Mouse (Mus musculus) MEL (cell line): ENCODE measurements around the gene Ggta1.

Experiments used
- BHLHE40 ChIP-seq: IDR thresholded peaks from 2 replicates; pipeline ENCODE4 v1.6.1; 2012; ENCODE audit warnings: low read depth, mild to moderate bottlenecking, inconsistent platforms, low read length, improper control_type of control experiment, borderline replicate concordance
- CHD1 ChIP-seq: IDR thresholded peaks from 2 replicates; pipeline ENCODE4 v1.6.1; 2012; ENCODE audit warnings: low read depth, mild to moderate bottlenecking, inconsistent platforms, low read length, improper control_type of control experiment
- CHD2 ChIP-seq: IDR thresholded peaks from 2 replicates; pipeline ENCODE4 v1.6.1; 2011; ENCODE audit warnings: low read length, improper control_type of control experiment
- CTCF ChIP-seq, 3 experiments: IDR thresholded peaks in 2 of 3; conservative IDR thresholded peaks in 1 of 3; 2 replicates each; pipeline ENCODE4 v1.5.1; 2011 to 2012; ENCODE audit warnings: low read length in 3 of 3, low read depth in 2 of 3, mild to moderate bottlenecking in 2 of 3, improper control_type of control experiment in 1 of 3, inconsistent platforms in 1 of 3, mixed read lengths in 1 of 3, moderate library complexity in 1 of 3; ENCODE audit not compliant: control insufficient read depth in 1 of 3, insufficient read depth in 1 of 3, poor library complexity in 1 of 3, severe bottlenecking in 1 of 3
- E2F4 ChIP-seq: IDR thresholded peaks from 2 replicates; pipeline ENCODE4 v1.6.1; 2011; ENCODE audit warnings: low read depth, low read length, improper control_type of control experiment, borderline replicate concordance
- HCFC1 ChIP-seq: IDR thresholded peaks from 2 replicates; pipeline ENCODE4 v1.6.1; 2012; ENCODE audit warnings: low read depth, mild to moderate bottlenecking, inconsistent platforms, low read length, improper control_type of control experiment, moderate library complexity
- POLR2A ChIP-seq, 2 experiments: IDR thresholded peaks; 2 replicates each; pipeline ENCODE4 v1.6.1; 2011 to 2012; ENCODE audit warnings: low read length in 2 of 2, mild to moderate bottlenecking in 2 of 2, control low read depth in 1 of 2, improper control_type of control experiment in 1 of 2, low read depth in 1 of 2, moderate library complexity in 1 of 2; ENCODE audit not compliant: control insufficient read depth in 1 of 2, insufficient read depth in 1 of 2, poor library complexity in 1 of 2
- POLR2AphosphoS2 ChIP-seq: IDR thresholded peaks from 2 replicates; pipeline ENCODE4 v1.6.1; 2011; ENCODE audit warnings: low read length, improper control_type of control experiment
- RAD21 ChIP-seq: IDR thresholded peaks from 2 replicates; pipeline ENCODE4 v1.6.1; 2011; ENCODE audit warnings: mild to moderate bottlenecking, low read depth, low read length, improper control_type of control experiment
- TBP ChIP-seq: IDR thresholded peaks from 2 replicates; pipeline ENCODE4 v1.8.0; 2011; ENCODE audit warnings: low read depth, low read length, improper control_type of control experiment
- TCF12 ChIP-seq: IDR thresholded peaks from 2 replicates; pipeline ENCODE4 v1.6.1; 2014; ENCODE audit warnings: low read depth, mild to moderate bottlenecking, inconsistent platforms, low read length, improper control_type of control experiment, moderate library complexity
- USF1 ChIP-seq: IDR thresholded peaks from 2 replicates; pipeline ENCODE4 v1.6.1; 2014; ENCODE audit warnings: low read depth, mild to moderate bottlenecking, inconsistent platforms, low read length, improper control_type of control experiment, moderate library complexity
- ZC3H11A ChIP-seq: IDR thresholded peaks from 2 replicates; pipeline ENCODE4 v1.6.1; 2012; ENCODE audit warnings: low read depth, mild to moderate bottlenecking, inconsistent platforms, low read length, improper control_type of control experiment
- ZNF384 ChIP-seq: IDR thresholded peaks from 2 replicates; pipeline ENCODE4 v1.6.1; 2012; ENCODE audit warnings: low read depth, mild to moderate bottlenecking, inconsistent platforms, low read length, improper control_type of control experiment

DNA sequence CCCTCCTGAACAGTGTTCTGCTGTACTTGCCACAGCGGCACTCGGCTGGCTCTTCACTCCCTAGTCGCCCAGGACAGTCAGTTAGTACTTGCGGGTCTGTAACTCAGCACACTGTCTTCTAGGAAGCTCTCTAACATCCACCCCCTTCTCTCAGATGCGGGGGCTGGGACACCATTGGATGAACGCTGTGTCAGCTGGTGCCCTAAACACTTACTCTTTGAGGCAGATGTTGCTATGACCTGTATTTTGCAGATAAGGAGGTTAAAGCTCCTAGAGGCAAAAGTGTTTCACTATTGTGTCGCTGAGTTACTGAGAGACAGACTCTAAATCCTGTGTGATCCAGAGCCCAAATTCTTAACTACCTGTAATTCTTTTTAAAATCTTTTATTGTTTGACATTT lies 36.4 kb upstream of the Ggta1 start:
- no peak for TF ChIP-seq CTCF (IDR thresholded peaks at IDR 0.05 in 2 of 3, conservative IDR thresholded peaks at IDR 0.05 in 1 of 3; ENCODE audit: control insufficient read depth in 1 of 3, insufficient read depth in 1 of 3, low read depth in 2 of 3, low read length in 3 of 3, poor library complexity in 1 of 3, severe bottlenecking in 1 of 3)
- no peak for TF ChIP-seq E2F4
- TF ChIP-seq ZC3H11A: no peak
- TF ChIP-seq POLR2A (IDR thresholded peaks at IDR 0.05; ENCODE audit: control insufficient read depth in 1 of 2, insufficient read depth in 1 of 2, low read depth in 1 of 2, low read length in 2 of 2, poor library complexity in 1 of 2): no peak; a peak in 1 of 4 replicates
- TF ChIP-seq CHD2: no peak; the same call in 1 of the 2 replicates
- no peak for TF ChIP-seq RAD21
- TF ChIP-seq POLR2AphosphoS2: no peak
- 0 out of 2 replicates have a peak, but pooled peaks have one; percentile 34 for TF ChIP-seq TBP
- TF ChIP-seq USF1: peak; percentile 76
- no peak for TF ChIP-seq BHLHE40
- TF ChIP-seq TCF12: peak; percentile 66
- no peak for TF ChIP-seq CHD1
- TF ChIP-seq ZNF384: no peak
- TF ChIP-seq HCFC1: no peak
